Mouse (Mus musculus): Measurements from ENCODE around the gene Mnd1. TPM values are rescaled to one million over a fixed set of nuclear protein-coding genes. Genes with fewer than 3 reads are reported as not detected.
A peak's percentile ranks its signal among the peaks of the same experiment; 100 is the strongest.

Mnd1 gene
- polyA plus RNA-seq, 1 experiment from 2014 or later: 14.9 TPM

DNA sequence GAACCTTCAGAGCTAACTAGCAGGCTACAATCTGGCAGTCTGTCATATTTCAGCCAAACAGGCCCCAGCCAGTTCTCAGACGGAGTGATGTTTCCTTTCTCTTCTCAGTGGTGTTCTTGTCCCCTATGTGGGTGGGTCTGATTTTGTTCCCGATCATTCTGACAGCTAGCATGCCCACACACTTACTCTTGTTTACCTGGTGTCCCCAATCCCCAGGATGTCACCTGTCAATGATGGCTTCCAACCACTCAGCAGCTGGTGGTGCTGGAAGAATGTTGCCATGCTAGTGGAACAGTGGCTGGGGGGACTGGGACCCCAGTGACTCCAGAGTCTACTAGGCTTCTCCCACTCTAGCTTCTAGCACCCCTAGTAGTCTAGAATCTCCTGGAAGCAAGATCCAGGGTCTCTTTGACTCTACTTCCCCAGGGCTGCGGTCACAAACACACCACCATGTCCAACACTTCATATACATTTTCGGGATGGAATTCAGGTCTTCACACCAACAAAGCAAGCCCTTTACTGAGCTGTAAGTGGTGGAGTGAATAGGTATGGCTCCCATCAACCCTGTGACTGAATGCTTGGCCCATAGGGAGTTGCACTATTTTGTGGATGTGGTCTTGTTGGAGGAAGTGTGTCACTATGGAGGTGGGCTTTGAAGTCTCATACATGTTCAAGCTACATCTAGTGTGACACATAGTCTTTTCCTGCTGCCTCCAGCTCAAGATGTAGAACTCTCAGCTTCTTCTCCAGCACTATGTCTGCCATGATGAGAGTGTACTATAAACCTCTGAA, 2.2 kb upstream of the Mnd1 start:
- no peak for DNase-seq (ENCODE audit: low spot score)

DNA sequence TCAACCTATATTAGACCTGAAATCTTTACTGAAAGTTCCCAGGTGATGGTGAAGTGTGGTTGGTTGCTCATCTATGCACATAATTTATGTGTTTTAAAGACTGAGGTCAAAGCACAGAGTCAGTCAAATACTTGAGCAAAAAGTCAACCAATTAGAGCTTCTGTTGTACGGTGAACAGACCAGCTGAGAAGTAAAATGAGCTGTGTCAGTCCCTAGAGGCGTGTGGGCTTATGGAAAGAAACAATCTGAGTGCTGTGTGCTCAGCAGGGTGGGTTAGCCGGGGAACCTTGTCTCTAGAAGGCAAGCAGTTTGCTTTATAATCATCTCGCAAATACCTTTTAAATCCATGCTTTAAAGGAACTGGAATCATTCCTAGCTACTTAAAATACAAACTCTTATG, 1.4 kb upstream of the Mnd1 start:
- DNase-seq (ENCODE audit: low spot score): no peak

DNA sequence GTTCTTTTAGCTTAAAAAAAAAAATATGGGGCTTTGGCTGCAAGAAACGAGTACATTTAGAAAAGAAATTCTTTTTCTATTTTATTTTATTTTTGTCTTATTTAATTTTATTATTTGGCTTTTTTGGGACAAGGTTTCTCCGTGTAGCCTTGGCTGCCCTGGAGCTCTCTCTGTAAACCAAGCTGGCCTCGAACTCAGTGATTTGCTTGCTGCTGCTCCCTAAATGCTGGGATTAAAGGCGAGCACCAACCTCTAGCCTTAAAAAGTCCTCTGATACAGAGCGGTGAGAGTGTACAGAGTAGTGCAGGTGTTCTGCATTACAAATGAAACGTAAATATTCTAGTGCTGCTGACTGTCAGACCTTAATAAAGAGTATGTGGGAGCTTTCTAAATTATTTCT, 519 bp upstream of the Mnd1 start:
- DNase-seq (ENCODE audit: low spot score): no peak

DNA sequence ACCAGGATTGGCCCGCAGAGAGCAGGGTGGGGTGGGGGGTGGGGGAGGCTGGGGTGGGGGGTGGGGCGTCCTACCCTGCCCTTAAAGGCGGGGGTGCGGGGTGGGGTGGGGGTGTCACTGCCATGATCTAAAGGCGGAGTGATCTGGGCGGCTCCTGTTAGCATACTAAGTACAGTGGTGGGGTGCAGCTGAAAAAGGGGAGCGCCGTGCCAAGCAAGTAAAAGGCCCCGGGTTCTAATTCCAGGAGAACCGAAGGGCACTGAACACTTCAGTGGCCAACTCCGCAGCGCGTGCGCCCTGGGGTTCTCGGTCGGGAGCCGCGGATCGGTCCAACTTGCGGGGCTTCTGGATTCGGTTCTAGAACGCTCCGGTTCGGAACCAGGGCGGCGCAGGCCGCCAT, 440 bp downstream of the Mnd1 start:
- DNase-seq (ENCODE audit: low spot score): peak; percentile 56

DNA sequence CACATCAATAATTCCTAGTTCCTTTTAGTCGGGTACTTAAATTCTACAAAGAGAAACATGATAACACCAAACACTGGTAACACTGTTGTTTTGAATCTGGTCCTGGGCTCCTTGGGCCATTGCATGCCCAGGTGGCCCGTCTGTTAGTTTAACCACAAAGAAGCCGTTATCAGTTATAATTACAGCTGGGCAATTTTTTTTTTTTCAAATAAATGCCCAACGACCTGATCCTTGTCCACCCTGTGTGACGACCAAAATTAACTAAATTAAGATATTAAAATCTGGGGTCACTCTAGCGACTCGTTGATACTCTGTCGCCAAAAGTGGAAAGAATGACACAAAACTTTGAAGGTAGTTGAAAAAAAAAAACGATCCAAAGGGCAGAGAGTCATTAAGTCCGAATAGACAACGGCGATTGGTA, 855 bp downstream of the Mnd1 start:
- no peak for DNase-seq (ENCODE audit: low spot score)

DNA sequence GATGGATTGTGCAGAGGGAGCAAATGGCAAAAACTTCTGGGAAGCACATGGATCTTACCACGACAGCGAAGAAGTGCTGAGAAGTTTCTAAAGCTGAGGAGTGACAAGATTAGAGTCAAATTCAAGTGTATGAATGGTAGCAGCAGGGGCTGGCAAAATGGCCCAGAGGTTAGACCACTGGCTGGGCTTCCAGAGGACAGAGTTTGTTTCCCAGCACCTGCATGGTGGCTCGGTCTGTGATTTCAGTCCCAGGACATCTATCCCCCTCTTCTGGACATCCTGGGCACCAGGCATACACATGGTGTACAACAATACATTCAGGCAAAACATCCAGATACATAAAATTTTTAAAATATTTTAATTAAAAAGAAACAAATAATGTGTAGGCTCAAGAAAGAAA, 5.8 kb downstream of the Mnd1 start:
- DNase-seq (ENCODE audit: low spot score): no peak

DNA sequence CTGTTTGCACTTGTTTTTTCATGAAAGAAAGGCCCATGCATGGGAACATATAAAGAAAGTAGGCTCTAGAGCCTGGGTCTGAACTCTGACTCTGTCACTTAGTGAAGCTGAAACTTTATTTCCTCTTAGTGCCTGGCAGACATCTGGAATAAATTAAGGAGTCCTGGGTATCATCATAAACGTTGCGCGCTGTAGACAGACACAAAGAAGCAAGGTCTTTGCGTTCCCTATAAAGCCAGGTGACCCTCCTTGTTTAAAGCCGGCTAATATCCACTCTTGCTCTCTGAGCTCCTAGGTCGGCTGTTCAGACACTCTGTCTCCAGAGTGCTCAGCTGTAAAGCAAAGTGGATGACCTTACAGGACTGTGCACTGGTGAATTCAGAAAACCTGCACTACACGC, 14.6 kb downstream of the Mnd1 start:
- DNase-seq (ENCODE audit: low spot score): no peak

DNA sequence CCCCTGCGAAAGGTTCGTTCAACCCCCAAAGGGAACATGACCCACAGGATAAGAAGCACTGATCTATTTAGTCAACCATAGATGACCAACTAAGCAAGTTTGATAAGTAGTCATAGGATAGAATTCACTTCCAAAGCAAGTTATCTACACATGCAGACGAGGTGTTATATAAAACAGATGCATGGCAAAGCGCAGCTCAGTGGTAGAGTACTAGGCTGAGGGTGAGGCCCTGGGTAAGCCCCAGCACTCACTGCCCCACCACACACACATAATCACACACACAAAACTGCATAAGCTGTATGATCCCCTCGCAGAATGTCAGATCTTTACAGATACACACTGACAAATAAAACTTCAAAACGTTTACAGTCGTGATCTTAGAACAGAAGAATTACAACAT, 19.1 kb downstream of the Mnd1 start:
- DNase-seq (ENCODE audit: low spot score): no peak

DNA sequence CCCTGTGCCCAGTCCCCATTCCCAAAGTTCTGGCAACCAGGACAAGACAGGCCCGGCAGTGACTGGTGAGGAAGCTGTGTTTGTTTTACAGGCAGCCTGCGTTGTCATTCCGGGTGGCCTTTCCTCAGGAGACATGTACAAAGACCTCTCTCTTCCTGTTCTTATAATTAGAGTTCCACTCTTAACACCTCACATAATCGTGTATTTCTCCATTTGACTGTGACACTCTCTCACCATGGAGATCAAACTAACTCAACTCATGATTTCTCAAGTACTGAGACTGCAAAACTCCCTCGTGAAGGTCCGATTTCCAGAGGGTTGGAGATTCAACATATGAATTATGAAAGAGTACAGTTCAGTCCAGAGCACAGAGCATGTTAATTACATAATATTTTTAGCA, 19.7 kb downstream of the Mnd1 start:
- no peak for DNase-seq (ENCODE audit: low spot score)

DNA sequence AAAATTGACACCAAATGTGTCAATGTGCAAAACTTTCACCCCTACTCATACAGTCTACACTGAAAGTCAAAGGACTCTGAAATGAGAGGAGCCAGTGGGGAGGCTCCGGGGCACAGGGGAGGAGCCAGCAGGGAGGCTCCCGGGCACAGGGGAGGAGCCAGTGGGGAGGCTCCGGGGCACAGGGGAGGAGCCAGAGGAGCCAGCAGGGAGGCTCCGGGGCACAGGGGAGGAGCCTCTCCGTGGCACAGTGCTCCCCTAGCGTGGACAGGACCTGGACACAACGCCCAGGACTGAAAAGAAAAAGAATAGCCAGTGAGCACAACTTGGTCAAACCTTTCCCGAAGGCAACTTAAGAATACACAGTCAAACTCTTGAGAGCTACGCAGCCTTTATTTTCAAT, 20.2 kb downstream of the Mnd1 start:
- peak; percentile 19 for DNase-seq (ENCODE audit: low spot score)

DNA sequence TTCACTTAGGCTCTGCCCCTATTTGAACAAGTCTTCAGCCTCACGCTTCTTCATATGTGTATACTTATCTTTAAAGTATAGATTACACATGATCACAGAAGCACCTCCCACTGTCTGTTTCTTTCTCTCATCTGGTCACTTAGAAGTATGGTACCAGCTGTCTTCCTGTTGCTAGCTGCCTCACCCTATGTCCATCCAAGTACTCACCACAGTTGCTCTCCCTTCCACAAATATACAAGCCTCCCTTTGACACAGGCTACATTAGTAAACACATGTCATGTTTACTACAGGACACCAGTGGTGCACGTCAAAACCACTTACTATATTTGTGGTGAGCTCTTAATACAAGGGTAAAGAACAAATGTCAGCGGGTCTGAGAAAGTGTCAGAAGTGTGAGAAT, 24.2 kb downstream of the Mnd1 start:
- DNase-seq (ENCODE audit: low spot score): no peak

DNA sequence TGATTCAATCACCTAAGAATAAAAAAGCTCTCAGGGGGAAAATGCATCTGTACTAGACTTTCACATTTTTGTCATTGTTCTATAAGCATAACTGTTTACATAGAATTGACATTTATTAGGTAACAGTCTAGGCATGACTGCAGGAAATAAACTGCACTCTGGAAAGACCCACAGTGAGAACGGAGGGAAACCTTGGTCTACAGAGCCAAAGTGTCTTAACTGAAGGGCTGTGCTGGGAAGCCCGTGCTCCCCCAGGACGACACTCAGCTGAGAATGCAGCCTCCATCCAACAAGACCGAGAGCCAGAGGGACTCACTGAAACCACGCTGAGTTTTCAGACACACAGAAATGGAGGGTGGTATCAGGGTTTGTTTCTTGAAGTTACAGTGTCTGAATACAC, 24.8 kb downstream of the Mnd1 start:
- no peak for DNase-seq (ENCODE audit: low spot score)

DNA sequence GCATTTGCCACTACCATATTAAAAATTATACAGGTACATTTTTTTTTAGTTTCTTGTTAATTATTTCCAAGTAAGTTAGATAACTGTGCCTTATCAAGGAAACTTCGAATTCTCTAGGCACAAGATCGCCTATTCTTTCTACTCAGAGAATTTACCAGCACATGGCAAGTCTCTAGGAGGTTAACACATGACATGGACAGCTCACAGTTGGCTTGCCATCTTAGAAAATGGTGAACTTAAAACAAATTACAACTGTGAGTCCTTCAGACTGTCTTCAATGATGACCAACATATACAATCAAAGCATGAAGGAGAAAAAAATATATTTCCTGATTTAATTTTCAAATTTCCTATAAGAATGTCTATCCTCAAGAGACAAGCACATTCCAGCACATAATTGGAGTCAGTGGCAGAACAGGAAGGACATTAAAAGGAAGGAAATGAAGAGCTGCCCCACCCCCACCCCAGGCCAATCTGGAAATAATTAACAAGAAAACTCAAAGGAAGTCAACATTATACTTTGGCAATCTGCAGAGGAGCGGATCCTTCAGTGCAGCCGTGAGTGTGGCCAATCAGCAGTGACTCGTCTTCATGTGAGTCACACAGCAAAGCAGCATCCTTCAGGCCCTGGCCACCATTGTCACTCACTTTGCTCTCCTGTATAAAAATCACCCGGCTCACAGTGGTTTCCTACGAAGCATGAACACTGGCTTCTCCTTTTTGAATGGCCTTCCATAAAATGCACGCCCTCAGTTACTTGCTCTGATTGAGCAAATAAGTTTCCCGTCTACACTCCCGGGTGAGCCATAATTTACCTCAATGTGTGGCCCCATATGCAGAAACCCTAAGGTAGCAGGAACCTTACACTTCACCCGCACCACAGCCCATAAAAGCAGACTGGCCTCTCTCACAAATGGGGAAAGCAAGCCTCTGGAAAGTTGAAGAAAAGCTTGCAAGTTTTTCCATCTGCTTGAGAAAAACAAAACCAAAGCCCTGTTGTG, 26.4 kb downstream of the Mnd1 start:
- no peak for DNase-seq (ENCODE audit: low spot score)

DNA sequence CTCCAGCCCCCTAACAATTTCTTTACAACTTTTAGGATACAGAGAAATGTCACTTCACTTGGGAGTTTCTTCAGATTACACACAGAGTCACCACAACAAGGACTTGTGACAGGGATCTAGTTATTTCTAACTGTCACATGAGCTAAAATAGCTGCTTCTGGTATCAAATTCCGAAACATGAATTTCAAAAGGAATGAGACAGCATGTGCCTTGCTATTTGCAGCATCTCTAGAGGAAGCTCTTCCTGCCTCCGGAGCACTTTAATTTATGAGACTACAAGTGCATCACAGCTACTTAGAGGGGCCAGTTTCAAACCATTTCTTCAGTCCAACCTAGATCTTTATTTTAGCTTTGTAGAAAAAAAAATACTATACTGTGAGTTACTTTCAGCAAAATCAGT, 28.2 kb downstream of the Mnd1 start:
- no peak for DNase-seq (ENCODE audit: low spot score)

DNA sequence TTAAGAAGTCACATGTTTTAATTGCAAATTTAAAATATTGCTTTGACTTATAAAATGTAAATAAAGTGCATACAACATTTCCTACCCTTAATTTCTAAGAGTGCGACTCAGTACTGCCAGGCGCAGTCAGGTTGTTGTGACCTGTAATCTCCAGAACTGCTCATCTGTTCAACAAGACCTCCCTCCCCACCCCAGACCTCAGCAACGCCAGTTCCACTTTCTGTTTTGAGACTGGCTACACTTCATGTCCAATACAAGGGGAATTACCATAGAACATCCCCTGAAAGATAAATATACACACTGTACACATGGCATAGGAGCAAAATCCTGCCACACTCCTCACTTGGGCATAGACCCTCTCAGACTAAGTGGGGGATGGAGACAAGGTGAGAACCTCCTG, 28.9 kb downstream of the Mnd1 start:
- no peak for DNase-seq (ENCODE audit: low spot score)

DNA sequence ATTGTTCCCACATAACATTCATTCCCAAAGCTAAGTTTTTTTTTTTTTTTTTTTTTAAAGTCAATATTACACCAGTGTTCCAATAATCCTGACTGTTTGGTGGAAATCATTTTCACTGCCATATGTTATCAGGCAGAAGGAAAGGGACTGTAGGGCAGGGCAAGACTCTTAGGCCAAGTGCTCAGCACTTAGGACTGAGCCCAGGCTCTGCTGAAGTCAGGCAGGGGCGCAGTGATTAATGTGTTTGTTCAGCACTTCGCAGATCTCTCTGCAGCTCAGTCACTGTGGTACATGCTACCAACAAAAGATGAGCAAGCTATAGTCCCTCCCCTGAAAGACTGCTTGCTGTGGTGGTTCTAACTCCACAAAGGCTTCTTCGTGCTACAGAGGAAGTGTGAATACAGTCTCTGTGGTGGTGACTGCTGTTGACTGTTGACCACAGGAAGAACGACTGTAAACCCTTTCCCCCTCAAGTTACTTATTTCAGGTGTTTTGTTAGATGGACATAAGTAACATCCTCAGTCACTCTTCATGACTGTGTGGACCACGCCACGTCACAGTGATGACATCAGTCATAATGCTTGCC, 29.8 kb downstream of the Mnd1 start:
- peak; percentile 11 for DNase-seq (ENCODE audit: low spot score)

DNA sequence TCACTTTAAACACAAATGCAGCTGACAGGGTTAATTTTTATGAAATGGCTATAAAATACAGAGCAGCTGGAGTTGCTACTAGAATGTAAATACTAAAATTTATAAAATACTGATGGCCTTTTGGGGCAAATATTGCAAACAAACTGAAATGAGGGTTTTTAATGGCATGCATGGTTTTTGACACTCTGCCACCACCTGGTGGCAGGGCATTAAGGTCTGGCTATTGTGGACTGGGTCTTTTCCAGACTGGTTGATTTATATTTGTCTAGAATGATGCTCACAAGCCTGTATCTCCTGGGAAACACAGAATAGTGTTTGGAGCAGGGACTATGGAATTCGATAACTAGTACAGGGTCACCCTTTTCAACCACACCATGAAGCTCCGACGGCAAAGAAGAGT, 32.1 kb downstream of the Mnd1 start:
- peak; percentile 46 for DNase-seq (ENCODE audit: low spot score)

DNA sequence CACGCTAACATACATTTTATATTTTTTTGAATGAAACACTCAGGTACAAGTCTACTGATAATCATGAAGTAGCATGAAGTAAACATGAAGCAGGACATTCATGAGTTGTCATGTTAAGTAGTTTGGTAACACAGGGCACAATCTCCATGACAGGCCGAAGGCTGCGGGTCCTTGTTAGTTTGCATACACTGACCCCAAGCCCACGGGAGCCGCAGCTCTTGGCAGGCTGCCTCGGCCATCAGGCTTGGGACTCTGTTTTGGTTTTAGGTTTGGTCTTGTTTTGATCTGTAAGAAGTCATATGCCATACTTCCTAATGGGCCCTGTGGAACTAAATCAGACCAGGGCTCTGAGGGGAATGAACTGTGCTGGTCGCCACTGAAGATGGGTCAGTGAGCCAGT, 36.9 kb downstream of the Mnd1 start:
- no peak for DNase-seq (ENCODE audit: low spot score)

DNA sequence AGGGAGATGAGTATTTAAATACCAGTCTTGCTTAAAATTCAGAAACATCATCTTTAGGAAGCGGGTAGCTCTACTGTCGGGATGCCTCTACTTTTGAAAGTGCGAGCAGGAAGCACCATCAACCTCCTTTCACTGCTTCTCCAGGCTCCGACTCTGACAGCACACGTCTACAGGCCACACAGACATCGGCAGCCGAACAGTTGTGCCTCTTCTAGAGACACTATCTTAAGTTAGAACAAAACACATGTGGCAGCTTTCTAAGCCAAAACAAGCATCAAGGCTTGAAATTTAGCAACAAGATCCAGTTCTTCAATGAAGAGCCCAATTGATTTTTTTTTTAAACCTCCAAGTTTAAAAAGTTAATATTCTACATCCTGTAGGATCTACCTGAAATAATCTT, 37.4 kb downstream of the Mnd1 start:
- DNase-seq (ENCODE audit: low spot score): no peak

DNA sequence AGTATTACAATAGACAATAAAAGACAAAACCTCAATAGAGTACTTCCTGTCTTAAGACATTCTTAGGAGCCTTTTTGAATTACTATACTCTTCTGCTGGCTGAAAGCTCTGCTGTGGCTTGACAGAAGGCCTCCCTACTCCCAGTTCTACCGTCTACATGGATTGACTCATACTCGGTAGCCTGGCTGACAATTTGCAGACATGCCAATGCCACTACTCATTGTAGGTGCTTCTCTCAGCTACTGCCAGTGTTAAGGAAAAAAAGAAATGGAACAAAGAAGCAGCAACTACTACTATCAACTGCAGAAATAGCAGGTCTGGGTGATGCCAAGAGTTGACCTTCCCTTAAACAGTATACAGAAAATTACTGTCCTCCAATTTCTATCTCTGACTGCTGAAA, 47.0 kb downstream of the Mnd1 start:
- no peak for DNase-seq (ENCODE audit: low spot score)

DNA sequence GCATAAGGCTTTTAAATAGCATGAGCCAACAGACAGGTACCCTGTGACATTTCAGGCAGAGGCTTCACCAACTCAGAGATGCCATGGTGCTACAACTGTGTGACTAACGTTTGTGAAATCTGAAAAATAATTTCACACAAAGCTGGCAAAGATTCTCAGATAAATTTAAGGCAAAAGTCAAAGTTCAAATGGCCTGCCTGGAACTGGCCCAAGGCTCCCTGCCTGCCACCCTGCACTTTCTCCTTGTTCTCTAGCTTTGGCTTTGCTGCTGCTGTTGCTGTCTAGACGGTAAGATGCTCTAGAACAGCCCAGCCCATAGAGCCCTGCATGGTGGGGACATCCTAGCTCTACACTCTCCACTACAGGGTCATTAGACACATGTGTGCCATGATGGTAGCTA, 49.5 kb downstream of the Mnd1 start:
- no peak for DNase-seq (ENCODE audit: low spot score)

DNA sequence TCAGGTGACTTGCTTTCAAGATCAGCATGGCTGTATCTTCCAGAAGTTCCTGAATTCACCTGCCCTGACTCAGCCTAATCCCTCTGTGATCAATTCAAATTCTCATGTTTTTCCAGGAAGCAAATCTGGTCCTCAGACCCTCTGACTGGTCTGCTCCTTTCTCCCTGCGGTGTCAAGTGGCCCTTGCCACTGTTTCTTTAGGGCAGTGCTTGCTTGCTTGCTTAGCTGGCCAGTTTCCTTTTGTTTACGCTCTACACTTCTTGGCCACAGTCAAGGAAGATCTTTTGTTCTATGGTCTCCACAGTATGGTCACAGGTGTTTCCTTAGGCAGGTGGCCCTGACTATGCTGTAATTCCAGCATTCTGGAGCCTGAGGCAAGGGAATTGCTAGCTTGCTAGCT, 52.0 kb downstream of the Mnd1 start:
- DNase-seq (ENCODE audit: low spot score): no peak
